Mouse (Mus musculus) testis, adult 2 months (tissue): ENCODE measurements around the gene Tnfrsf13b. TPM values are rescaled to one million over a fixed set of nuclear protein-coding genes. Genes with fewer than 3 reads are reported as not detected.
"Not testable (repeated sequence)": the region's sequence is repeated elsewhere in the genome, so short reads cannot be mapped to it uniquely, and the experiment has no call there.

ENCODE experiments used
- H3K27ac ChIP-seq: fragments of 200-500 bp; 2 replicates; pipeline ENCODE4 v1.5.1; 2012; ENCODE audit warnings: low read depth, low read length; ENCODE audit not compliant: control insufficient read depth, insufficient read depth
- H3K27me3 ChIP-seq: fragments of 200-500 bp; 2 replicates; pipeline ENCODE4 v1.6.1; 2012; ENCODE audit warnings: mild to moderate bottlenecking, low read length, moderate library complexity; ENCODE audit not compliant: control insufficient read depth, insufficient read depth
- H3K36me3 ChIP-seq: fragments of 200-500 bp; 2 replicates; pipeline ENCODE4 v1.6.1; 2012; ENCODE audit warnings: mild to moderate bottlenecking, low read length; ENCODE audit not compliant: control insufficient read depth, insufficient read depth
- H3K4me1 ChIP-seq: fragments of 200-500 bp; 2 replicates; pipeline ENCODE4 v1.6.1; 2012; ENCODE audit warnings: low read length; ENCODE audit not compliant: control insufficient read depth, insufficient read depth
- H3K4me3 ChIP-seq: fragments of 200-500 bp; 2 replicates; pipeline ENCODE4 v1.5.1; 2012; ENCODE audit warnings: low read depth, mild to moderate bottlenecking, low read length, moderate library complexity, mixed read lengths; ENCODE audit not compliant: control insufficient read depth
- CTCF ChIP-seq: fragments of 200-500 bp; IDR thresholded peaks from 2 replicates; pipeline ENCODE4 v1.5.1; 2012; ENCODE audit warnings: low read depth, mild to moderate bottlenecking, inconsistent platforms, low read length, moderate library complexity; ENCODE audit not compliant: control insufficient read depth, insufficient read depth, insufficient replicate concordance
- POLR2A ChIP-seq: fragments of 200-500 bp; IDR thresholded peaks from 2 replicates; pipeline ENCODE4 v1.6.1; 2012; ENCODE audit warnings: low read depth, mild to moderate bottlenecking, inconsistent platforms, low read length, moderate library complexity; ENCODE audit not compliant: control insufficient read depth
- polyA plus RNA-seq: library from polyadenylated mRNA; depleted of rRNA; stranded (reverse); fragments of >200 nt; gene quantifications from 2 replicates; pipeline ENCODE4 v1.2.3, GENCODE M21; 2012

The Tnfrsf13b gene
- polyA plus RNA-seq, 1 experiment: 0.19 TPM

GRCm38 (mm10) chr11:61175778-61176177 lies 49.2 kb downstream of the Tnfrsf13b start:
- Histone ChIP-seq H3K27me3 (no peaks in the 10 kb centered on the region), H3K4me1 (peaks cover 7% of the 10 kb centered on the region), H3K27ac (no peak overlapping the region), H3K36me3 (no peaks in the 10 kb centered on the region), H3K4me3 (no peak overlapping the region)
- TF ChIP-seq CTCF (no peak), POLR2A (no peak)

- no peak overlapping the region for H3K27ac ChIP-seq
- TF ChIP-seq POLR2A (no peak), CTCF (no peak)
Measured at GRCm38 (mm10) chr11:61176321-61176720, 49.8 kb downstream of the Tnfrsf13b start.

DNA sequence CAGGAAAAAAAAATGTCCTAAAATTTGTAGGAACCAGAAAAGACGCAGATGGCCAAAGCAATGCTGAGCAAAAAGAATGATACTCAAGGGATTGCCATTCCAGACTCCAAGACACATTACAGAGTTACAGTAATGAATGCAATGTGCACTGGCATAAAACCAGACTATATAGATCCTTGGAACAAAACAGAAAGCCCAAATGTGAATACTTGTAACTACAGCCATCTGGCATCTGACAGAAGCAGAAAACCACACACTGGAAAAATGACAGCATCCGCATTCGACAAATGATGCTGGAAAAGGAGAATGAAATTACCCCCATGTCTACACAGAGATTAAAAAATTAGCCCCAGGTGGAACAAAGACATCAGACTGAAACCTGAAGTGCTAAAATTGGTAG lies 53.8 kb downstream of the Tnfrsf13b start:
- TF ChIP-seq POLR2A (no peak), CTCF (no peak)
- Histone ChIP-seq H3K4me1 (no peaks in the 10 kb centered on the region; the same call in 1 of the 2 replicates), H3K4me3 (no peak overlapping the region), H3K36me3 (no peaks in the 10 kb centered on the region), H3K27me3 (no peaks in the 10 kb centered on the region), H3K27ac (no peak overlapping the region)

More at GRCm38 (mm10) chr11:61176321-61176720, 49.8 kb downstream of the Tnfrsf13b start:
- Histone ChIP-seq H3K36me3 (no peaks in the 10 kb centered on the region), H3K27me3 (no peaks in the 10 kb centered on the region), H3K4me3 (no peak overlapping the region), H3K4me1 (peaks cover 7% of the 10 kb centered on the region)

DNA sequence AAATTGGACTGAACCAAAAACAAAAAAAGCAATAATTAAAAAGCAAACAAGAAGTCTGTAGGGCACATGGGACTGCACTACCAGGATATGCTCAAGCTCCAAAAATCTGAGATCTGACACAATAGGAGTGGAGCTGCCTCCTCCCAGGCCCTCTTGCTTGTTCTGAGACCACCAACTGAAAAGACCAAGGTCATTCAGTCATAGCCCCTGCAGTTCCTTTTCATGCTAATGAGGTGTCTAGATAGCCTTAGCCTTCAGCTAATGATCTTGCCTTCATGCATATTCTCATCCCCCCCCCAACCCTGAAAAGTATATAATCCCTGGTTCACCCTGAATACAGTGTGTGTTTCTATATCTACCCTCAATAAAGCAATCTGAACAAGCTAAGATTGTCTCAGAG lies 55.1 kb downstream of the Tnfrsf13b start:
- no peaks in the 10 kb centered on the region for H3K4me1 ChIP-seq
- no peak for TF ChIP-seq CTCF
- TF ChIP-seq POLR2A: no peak
- no peaks in the 10 kb centered on the region for H3K36me3 ChIP-seq
- H3K27me3 ChIP-seq: no peaks in the 10 kb centered on the region
- H3K4me3 ChIP-seq: no peak overlapping the region
- no peak overlapping the region for H3K27ac ChIP-seq

GRCm38 (mm10) chr11:61183820-61184219 lies 57.3 kb downstream of the Tnfrsf13b start:
- Histone ChIP-seq H3K27me3 (no peaks in the 10 kb centered on the region), H3K27ac (no peak overlapping the region), H3K4me1 (no peaks in the 10 kb centered on the region), H3K36me3 (no peaks in the 10 kb centered on the region), H3K4me3 (no peak overlapping the region)
- TF ChIP-seq CTCF: no peak
- no peak for TF ChIP-seq POLR2A

GRCm38 (mm10) chr11:61190776-61191175 lies 64.2 kb downstream of the Tnfrsf13b start:
- H3K36me3 ChIP-seq: no peaks in the 10 kb centered on the region
- no peak overlapping the region for H3K27ac ChIP-seq
- no peak overlapping the region for H3K4me3 ChIP-seq
- H3K4me1 ChIP-seq: no peaks in the 10 kb centered on the region
- H3K27me3 ChIP-seq: no peaks in the 10 kb centered on the region
- no peak for TF ChIP-seq POLR2A
- no peak for TF ChIP-seq CTCF

- not testable (repeated sequence) for H3K4me3 ChIP-seq, H3K27me3 ChIP-seq, H3K36me3 ChIP-seq, H3K4me1 ChIP-seq, H3K27ac ChIP-seq
Measured at GRCm38 (mm10) chr11:61192123-61192522, 65.6 kb downstream of the Tnfrsf13b start.

- Histone ChIP-seq H3K27ac (no peak overlapping the region), H3K4me1 (no peaks in the 10 kb centered on the region), H3K36me3 (no peaks in the 10 kb centered on the region), H3K4me3 (no peak overlapping the region), H3K27me3 (no peaks in the 10 kb centered on the region)
- no peak for TF ChIP-seq CTCF
Measured at GRCm38 (mm10) chr11:61192779-61193178, 66.2 kb downstream of the Tnfrsf13b start.
